Mouse (Mus musculus) v-Abl transformed pro-B cells (cell line): ENCODE measurements around the gene Man1c1.

ENCODE experiments used
- in situ Hi-C, 2 experiments: fragments of 400-800 bp; cut with MboI; formaldehyde crosslinking; loops; one replicate each; pipeline ENCODE4 v1.15.1; 2025; ENCODE audit not compliant: unreplicated experiment in 2 of 2

The Man1c1 gene

GRCm38 (mm10) chr4:134677556-134678508 lies 26.3 kb downstream of the Man1c1 start:
- in situ Hi-C loops, result no loop called here

- in situ Hi-C loops, result no loop called here
Measured at GRCm38 (mm10) chr4:134675800-134676199, 28.3 kb downstream of the Man1c1 start.

GRCm38 (mm10) chr4:134674970-134675369 lies 29.1 kb downstream of the Man1c1 start:
- in situ Hi-C loops, result no loop called here

GRCm38 (mm10) chr4:134673882-134674463 lies 30.1 kb downstream of the Man1c1 start:
- in situ Hi-C loops, result no loop called here

GRCm38 (mm10) chr4:134673151-134673550 lies 30.9 kb downstream of the Man1c1 start:
- in situ Hi-C loops, result no loop called here

- in situ Hi-C loops, result no loop called here
Measured at GRCm38 (mm10) chr4:134672326-134672725, 31.8 kb downstream of the Man1c1 start.

GRCm38 (mm10) chr4:134671660-134672173 lies 32.4 kb downstream of the Man1c1 start:
- in situ Hi-C loops, result no loop called here

GRCm38 (mm10) chr4:134669742-134670354 lies 34.2 kb downstream of the Man1c1 start:
- in situ Hi-C loops, result no loop called here

GRCm38 (mm10) chr4:134668355-134669028 lies 35.6 kb downstream of the Man1c1 start:
- in situ Hi-C loops, result no loop called here

GRCm38 (mm10) chr4:134666391-134666790 lies 37.7 kb downstream of the Man1c1 start:
- in situ Hi-C loops, result no loop called here

GRCm38 (mm10) chr4:134663052-134663451 lies 41.0 kb downstream of the Man1c1 start:
- in situ Hi-C loops, result no loop called here

GRCm38 (mm10) chr4:134660630-134661183 lies 43.4 kb downstream of the Man1c1 start:
- in situ Hi-C loops, result no loop called here

- in situ Hi-C loops, result no loop called here
Measured at GRCm38 (mm10) chr4:134659354-134660301, 44.5 kb downstream of the Man1c1 start.

GRCm38 (mm10) chr4:134657473-134657872 lies 46.6 kb downstream of the Man1c1 start:
- in situ Hi-C loops, result no loop called here

- in situ Hi-C loops, result no loop called here
Measured at GRCm38 (mm10) chr4:134654391-134654790, 49.7 kb downstream of the Man1c1 start.

- in situ Hi-C loops, result no loop called here
Measured at GRCm38 (mm10) chr4:134652720-134653119, 51.4 kb downstream of the Man1c1 start.

- in situ Hi-C loops, result no loop called here
Measured at GRCm38 (mm10) chr4:134652151-134652550, 51.9 kb downstream of the Man1c1 start.

GRCm38 (mm10) chr4:134651358-134651757 lies 52.7 kb downstream of the Man1c1 start:
- in situ Hi-C loops, result no loop called here
